Mouse (Mus musculus): ENCODE data around the gene Ift46.

- TF ChIP-seq CTCF (IDR thresholded peaks at IDR 0.05; ENCODE audit: control insufficient read depth, insufficient read depth, low read length) (no peak), POLR2A (IDR thresholded peaks at IDR 0.05; ENCODE audit: borderline replicate concordance, control insufficient read depth, low read depth, low read length) (no peak)
Observed at GRCm38 (mm10) chr9:44746666-44747065, 21.0 kb upstream of the Ift46 start.
